Mouse (Mus musculus): ENCODE data around the gene Gm11549. TPM values are rescaled to one million over a fixed set of nuclear protein-coding genes. Genes with fewer than 3 reads are reported as not detected.

Gene Gm11549
- 0.10 and 0.17 TPM in 2 replicates for polyA plus RNA-seq (2015; fragmentation: Nextera tagmentation; extraction: Ambion mirVana)

DNA sequence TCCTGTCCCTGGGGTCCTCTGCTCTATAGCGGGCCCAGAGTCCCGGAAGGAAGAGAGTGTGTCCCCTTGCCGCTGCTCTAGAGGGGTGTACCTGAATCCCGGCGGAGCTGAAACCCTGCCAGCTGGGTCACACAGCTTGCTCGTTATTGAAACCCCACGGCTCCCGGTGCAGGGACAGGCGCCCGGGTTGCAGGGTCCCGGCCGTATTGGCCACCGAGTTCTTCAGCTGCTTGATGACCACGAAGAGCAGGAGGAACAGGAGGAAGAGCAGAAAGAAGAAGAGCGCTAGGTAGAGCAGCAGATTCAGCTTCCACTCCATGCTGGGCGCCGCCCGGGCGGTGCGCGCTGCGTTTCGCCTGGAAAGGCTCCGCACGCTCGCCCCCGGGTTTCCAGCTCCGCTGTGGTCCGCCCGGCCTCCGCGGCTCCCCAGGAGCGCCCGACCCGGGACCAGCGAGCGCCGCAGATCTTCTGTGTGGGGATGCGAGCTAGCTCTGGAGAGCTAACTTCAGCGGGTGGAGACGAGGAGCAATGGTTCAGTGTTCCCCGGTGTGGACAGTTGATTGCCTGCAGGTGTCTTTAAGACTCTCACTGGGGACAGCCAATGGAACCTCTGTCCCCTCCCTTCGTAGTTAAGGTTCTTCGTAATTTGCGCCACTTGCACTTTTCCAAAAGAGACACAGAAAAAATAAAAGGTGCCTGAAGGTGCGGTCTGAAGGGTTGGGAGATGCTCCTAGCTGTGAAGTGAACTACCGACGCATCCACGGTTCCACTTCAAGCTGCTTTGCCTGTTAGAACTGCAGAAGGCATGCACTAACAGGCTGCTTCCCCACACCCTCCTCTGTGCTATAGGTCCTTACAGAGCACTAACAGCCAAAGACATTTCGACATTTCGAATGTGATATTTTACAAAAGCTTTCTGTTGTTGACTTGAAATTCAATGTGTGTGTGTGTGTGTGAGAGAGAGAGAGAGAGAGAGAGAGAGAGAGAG is at the start of gene Gm11549:
TSS of gene Gm11549 (minus strand) at position 741 of the 988 bp plus-strand sequence.
- Histone ChIP-seq H3K9ac (peak within 1 kb of the TSS; percentile 37), H3K4me2 (peak within 1 kb of the TSS; percentile 90), H3K36me3 (no peaks in the 10 kb centered on the region), H3K4me3 (peak within 1 kb of the TSS; percentile 47), H3K27me3 (peaks cover 39% of the 10 kb centered on the region), H3K9me3 (no peaks in the 10 kb centered on the region), H3K27ac (no peak within 1 kb of the TSS), H3K4me1 (peaks cover 9% of the 10 kb centered on the region)
- peak; percentile 35; the same call in 1 of the 2 replicates for ATAC-seq (ENCODE audit: borderline replicate concordance, extremely low read depth, low FRiP score, low TSS enrichment)
- WGBS: 2% methylated on average over 51 of the region's 51 CpGs

- 79% methylated on average over 5 of the region's 5 CpGs for WGBS
- Histone ChIP-seq H3K4me1 (peaks cover 21% of the 10 kb centered on the region), H3K36me3 (peaks cover 49% of the 10 kb centered on the region), H3K27ac (no peak overlapping the region), H3K27me3 (no peaks in the 10 kb centered on the region), H3K9ac (peak overlapping the region; percentile 97), H3K4me2 (peak overlapping the region; percentile 75), H3K9me3 (no peaks in the 10 kb centered on the region), H3K4me3 (peak overlapping the region; percentile 99)
- ATAC-seq (ENCODE audit: borderline replicate concordance, extremely low read depth, low FRiP score, low TSS enrichment): no peak
Observed at GRCm38 (mm10) chr3:36569836-36570235, 48.2 kb upstream of the Gm11549 start.

DNA sequence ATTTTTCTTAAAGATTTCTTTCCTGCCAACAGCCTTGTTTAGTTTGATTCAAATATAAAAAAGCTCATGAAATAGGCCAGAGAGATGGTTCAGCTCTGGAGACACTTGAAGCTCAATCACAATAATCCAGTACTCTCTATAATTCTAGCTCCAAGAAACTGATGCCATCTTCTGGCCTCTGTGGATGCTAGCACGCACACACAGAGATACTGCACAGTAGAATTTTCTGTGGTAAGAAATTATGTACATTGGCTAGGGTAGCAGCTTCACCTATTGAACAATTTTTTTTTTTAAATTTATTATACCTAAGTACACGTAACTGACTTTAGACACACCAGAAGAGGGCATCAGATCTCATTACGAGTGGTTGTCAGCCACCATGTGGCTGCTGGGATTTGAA is 42.1 kb upstream of the Gm11549 start:
- Histone ChIP-seq H3K9ac (no peak overlapping the region), H3K27me3 (no peaks in the 10 kb centered on the region), H3K27ac (no peak overlapping the region), H3K9me3 (no peaks in the 10 kb centered on the region), H3K4me2 (no peak overlapping the region), H3K4me3 (no peak overlapping the region), H3K36me3 (peaks cover 85% of the 10 kb centered on the region), H3K4me1 (no peaks in the 10 kb centered on the region)
- no peak for ATAC-seq (ENCODE audit: borderline replicate concordance, extremely low read depth, low FRiP score, low TSS enrichment)
- WGBS: 85% methylated on average over 3 of the region's 3 CpGs

- H3K27ac ChIP-seq: no peak overlapping the region
- WGBS: 74% methylated on average over 4 of the region's 4 CpGs
- no peak; the same call in 1 of the 2 replicates for ATAC-seq (ENCODE audit: borderline replicate concordance, extremely low read depth, low FRiP score, low TSS enrichment)
Observed at GRCm38 (mm10) chr3:36559606-36560005, 38.0 kb upstream of the Gm11549 start.

DNA sequence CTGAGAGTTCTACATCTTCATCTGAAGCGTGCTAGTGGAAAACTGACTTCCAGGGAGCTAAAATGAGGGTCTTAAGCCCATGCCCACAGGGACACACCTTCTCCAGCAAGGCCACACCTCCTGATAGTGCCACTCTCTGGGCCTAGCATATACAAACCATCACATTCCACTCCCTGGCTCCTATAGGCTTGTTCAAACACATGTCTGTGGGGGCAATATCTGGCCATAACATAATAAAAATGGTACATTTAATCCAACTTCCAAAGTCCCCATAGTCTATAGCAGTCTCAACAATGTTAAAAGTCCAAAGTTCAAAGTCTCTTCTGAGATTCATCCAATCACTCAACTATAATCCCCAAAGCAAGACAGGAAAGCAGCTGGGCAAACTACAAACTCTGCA is 36.0 kb upstream of the Gm11549 start:
- no peak overlapping the region for H3K27ac ChIP-seq
- no peak overlapping the region for H3K4me2 ChIP-seq
- 0 out of 2 replicates have a peak, but pooled peaks cover 4% of the 10 kb centered on the region for H3K4me1 ChIP-seq
- no peak overlapping the region for H3K9ac ChIP-seq
- no peak for ATAC-seq (ENCODE audit: borderline replicate concordance, extremely low read depth, low FRiP score, low TSS enrichment)
- H3K27me3 ChIP-seq: no peaks in the 10 kb centered on the region
- H3K36me3 ChIP-seq: peaks cover 74% of the 10 kb centered on the region
- 88% methylated on average over 1 of the region's 1 CpGs for WGBS
- no peak overlapping the region for H3K4me3 ChIP-seq
- H3K9me3 ChIP-seq: no peaks in the 10 kb centered on the region

More at GRCm38 (mm10) chr3:36559606-36560005, 38.0 kb upstream of the Gm11549 start:
- peaks cover 86% of the 10 kb centered on the region for H3K36me3 ChIP-seq
- no peaks in the 10 kb centered on the region for H3K27me3 ChIP-seq
- H3K4me3 ChIP-seq: no peak overlapping the region
- no peaks in the 10 kb centered on the region for H3K4me1 ChIP-seq
- no peak overlapping the region for H3K9ac ChIP-seq
- H3K9me3 ChIP-seq: no peaks in the 10 kb centered on the region
- no peak overlapping the region for H3K4me2 ChIP-seq

- peak; percentile 93 for ATAC-seq (ENCODE audit: borderline replicate concordance, extremely low read depth, low FRiP score, low TSS enrichment)
- Histone ChIP-seq H3K4me2 (peak within 1 kb of the TSS; percentile 82), H3K4me3 (peak within 1 kb of the TSS; percentile 67), H3K27me3 (no peaks in the 10 kb centered on the region), H3K27ac (no peak within 1 kb of the TSS), H3K9me3 (no peaks in the 10 kb centered on the region), H3K9ac (peak within 1 kb of the TSS; percentile 59), H3K36me3 (peaks cover 35% of the 10 kb centered on the region), H3K4me1 (peaks cover 11% of the 10 kb centered on the region; the same call in 1 of the 2 replicates)
- WGBS: 0% methylated on average over 39 of the region's 39 CpGs
Observed at GRCm38 (mm10) chr3:36552406-36553047, 30.9 kb upstream of the Gm11549 start, which contains the start of gene Exosc9. Exosc9 (plus strand) TSS chr3:36552606.

DNA sequence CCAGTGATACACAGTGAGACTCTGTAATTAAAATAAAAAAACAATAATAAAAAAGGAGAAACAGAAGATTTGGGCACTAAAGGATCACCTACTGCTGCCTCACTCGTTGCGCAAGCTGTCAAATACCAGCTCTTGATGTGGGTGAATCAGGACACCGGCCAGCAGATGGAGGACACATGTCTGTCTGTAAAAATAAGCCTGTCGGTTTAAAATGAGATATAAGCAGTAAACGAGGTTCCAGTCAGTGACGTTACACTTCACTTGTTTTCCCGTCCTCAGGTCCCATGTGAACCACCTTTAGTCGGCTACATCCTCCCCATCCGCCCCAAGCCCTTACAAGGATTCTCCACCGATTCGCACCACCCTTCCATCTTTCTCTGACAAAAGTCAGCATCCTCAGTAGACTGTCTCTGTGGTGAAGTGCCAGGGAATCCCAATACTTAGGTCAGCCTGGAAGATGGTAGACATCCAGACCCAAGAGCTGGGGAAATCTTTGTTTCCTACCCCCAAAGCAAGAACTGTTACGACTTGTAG is 30.3 kb upstream of the Gm11549 start:
- H3K27ac ChIP-seq: no peak overlapping the region
- peak; percentile 23; the same call in 1 of the 2 replicates for ATAC-seq (ENCODE audit: borderline replicate concordance, extremely low read depth, low FRiP score, low TSS enrichment)
- peak overlapping the region; percentile 82 for H3K4me2 ChIP-seq
- H3K9me3 ChIP-seq: no peaks in the 10 kb centered on the region
- H3K4me1 ChIP-seq: peaks cover 11% of the 10 kb centered on the region; the same call in 1 of the 2 replicates
- H3K4me3 ChIP-seq: peak overlapping the region; percentile 67
- peaks cover 29% of the 10 kb centered on the region for H3K36me3 ChIP-seq
- peak overlapping the region; percentile 59 for H3K9ac ChIP-seq
- H3K27me3 ChIP-seq: no peaks in the 10 kb centered on the region
- 19% methylated on average over 12 of the region's 12 CpGs for whole genome bisulfite sequencing

DNA sequence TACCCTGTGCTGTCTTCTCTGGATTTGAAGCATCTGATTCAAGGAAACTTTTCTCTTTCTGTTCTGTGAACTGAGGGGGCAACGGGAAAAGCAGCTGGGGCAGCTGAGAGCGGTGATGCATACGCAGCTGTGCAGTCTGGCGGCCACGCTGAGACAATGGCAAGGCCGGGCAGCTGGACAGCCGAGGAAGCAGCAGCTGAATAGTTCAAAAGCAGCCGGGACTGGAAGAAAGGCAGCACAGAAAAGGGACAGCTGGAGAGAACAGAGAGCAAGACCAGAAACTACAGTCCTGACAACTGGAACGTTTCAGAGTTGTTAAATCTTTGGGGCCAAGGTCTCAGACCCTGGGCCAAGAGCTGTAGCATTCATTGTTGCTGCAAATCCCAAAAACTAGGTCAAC is 29.7 kb upstream of the Gm11549 start:
- peaks cover 11% of the 10 kb centered on the region; the same call in 1 of the 2 replicates for H3K4me1 ChIP-seq
- peak overlapping the region; percentile 67; the same call in 1 of the 2 replicates for H3K4me3 ChIP-seq
- peak overlapping the region; percentile 82 for H3K4me2 ChIP-seq
- no peaks in the 10 kb centered on the region for H3K9me3 ChIP-seq
- 0 out of 2 replicates have a peak, but pooled peaks have one; percentile 39 for ATAC-seq (ENCODE audit: borderline replicate concordance, extremely low read depth, low FRiP score, low TSS enrichment)
- 39% methylated on average over 9 of the region's 9 CpGs for whole genome bisulfite sequencing
- no peaks in the 10 kb centered on the region for H3K27me3 ChIP-seq
- H3K27ac ChIP-seq: no peak overlapping the region
- H3K36me3 ChIP-seq: peaks cover 24% of the 10 kb centered on the region
- no peak overlapping the region for H3K9ac ChIP-seq

- no peak overlapping the region for H3K4me2 ChIP-seq
- no peak overlapping the region for H3K27ac ChIP-seq
- H3K9ac ChIP-seq: no peak overlapping the region
- no peaks in the 10 kb centered on the region for H3K27me3 ChIP-seq
- no peaks in the 10 kb centered on the region for H3K9me3 ChIP-seq
- ATAC-seq (ENCODE audit: borderline replicate concordance, extremely low read depth, low FRiP score, low TSS enrichment): no peak
- WGBS: 77% methylated on average over 3 of the region's 3 CpGs
- H3K4me3 ChIP-seq: no peak overlapping the region
- no peaks in the 10 kb centered on the region for H3K36me3 ChIP-seq
- H3K4me1 ChIP-seq: no peaks in the 10 kb centered on the region
Observed at GRCm38 (mm10) chr3:36544961-36545360, 23.3 kb upstream of the Gm11549 start.

DNA sequence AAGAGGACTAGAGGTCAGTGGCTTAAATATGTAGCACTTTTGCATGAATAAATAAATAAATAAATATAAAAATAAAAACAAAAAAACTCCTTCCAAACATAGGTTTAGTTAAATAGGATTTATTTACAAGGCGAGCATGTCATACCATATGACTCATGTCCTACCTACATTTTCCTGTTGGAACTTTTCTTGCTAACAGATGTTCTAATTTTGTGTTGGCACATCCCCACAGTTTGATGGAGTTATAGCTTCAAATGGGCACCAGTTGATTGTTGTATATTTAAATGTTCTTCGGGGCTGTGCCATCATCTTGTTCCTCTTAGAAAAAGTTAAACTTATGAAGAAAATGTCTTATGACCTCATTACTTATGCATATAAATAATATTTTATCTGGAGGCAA is 19.8 kb upstream of the Gm11549 start:
- Histone ChIP-seq H3K4me3 (no peak overlapping the region), H3K9me3 (no peaks in the 10 kb centered on the region), H3K27ac (no peak overlapping the region), H3K4me1 (no peaks in the 10 kb centered on the region), H3K36me3 (no peaks in the 10 kb centered on the region), H3K27me3 (no peaks in the 10 kb centered on the region), H3K4me2 (no peak overlapping the region), H3K9ac (no peak overlapping the region)
- WGBS: 83% methylated on average over 2 of the region's 2 CpGs
- no peak for ATAC-seq (ENCODE audit: borderline replicate concordance, extremely low read depth, low FRiP score, low TSS enrichment)

DNA sequence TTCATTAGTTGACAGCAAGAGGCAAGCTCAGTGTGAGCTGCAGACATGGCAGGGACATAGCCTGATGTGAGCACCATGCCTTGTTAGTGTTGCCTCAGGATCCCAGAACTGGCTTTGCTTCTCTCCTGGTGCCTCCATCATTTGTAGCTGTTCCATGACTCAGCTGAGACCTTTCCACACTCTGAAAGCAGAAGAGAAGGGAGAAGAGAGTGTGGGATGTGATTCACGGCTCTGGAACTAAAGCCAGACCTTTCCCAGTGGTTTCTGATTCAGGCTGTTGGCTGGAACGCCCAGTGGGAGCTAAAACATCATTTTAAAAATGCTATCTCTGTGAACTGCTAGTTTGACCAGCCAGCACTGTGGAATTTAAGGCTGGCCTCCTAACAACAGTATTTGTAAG is 19.1 kb upstream of the Gm11549 start:
- WGBS: 49% methylated on average over 2 of the region's 2 CpGs
- H3K9me3 ChIP-seq: no peaks in the 10 kb centered on the region
- H3K27ac ChIP-seq: no peak overlapping the region
- no peak overlapping the region for H3K9ac ChIP-seq
- H3K36me3 ChIP-seq: no peaks in the 10 kb centered on the region
- H3K27me3 ChIP-seq: no peaks in the 10 kb centered on the region
- ATAC-seq (ENCODE audit: borderline replicate concordance, extremely low read depth, low FRiP score, low TSS enrichment): no peak
- no peak overlapping the region for H3K4me2 ChIP-seq
- H3K4me3 ChIP-seq: no peak overlapping the region
- H3K4me1 ChIP-seq: no peaks in the 10 kb centered on the region

Measured in lung, embryonic 15.5 days (tissue).